Mouse (Mus musculus) adrenal gland, postnatal 36 days (tissue): ENCODE results near the gene Obscn. TPM values are rescaled to one million over a fixed set of nuclear protein-coding genes. Genes with fewer than 3 reads are reported as not detected.

Experiments used
- microRNA-seq: library from miRNA; unstranded; fragments of <30 nt; microRNA quantifications from one replicate; pipeline ENCODE4 v1.2.0, GENCODE M21; 2021
- total RNA-seq, 2 experiments: library from RNA; stranded (reverse); gene quantifications; 2 replicates each; pipeline ENCODE4 v1.2.3; 2021

Obscn gene
- total RNA-seq, 2 experiments from 2014 or later: 0.93 to 0.95 TPM

Small RNAs within 50 kb of the gene (microRNA-seq; reads per million reads assigned to microRNA genes)
- not detected for gene Gm44313

Other genes starting within 250 kb of the Obscn start
- 1 to 10 TPM; 3.1 to 3.2 TPM for gene Zfp39, start 232.2 kb downstream of the Obscn start, total RNA-seq
- not detected for gene Btnl10, start 218.5 kb downstream of the Obscn start, total RNA-seq
- gene Rnf187, start 197.5 kb downstream of the Obscn start, total RNA-seq: 100 to 1,000 TPM; 173 to 181 TPM
- 1 to 10 TPM; 4.5 to 5.8 TPM for gene Hist3h2ba, start 187.5 kb downstream of the Obscn start, total RNA-seq
- gene Hist3h2a, start 181.7 kb downstream of the Obscn start, total RNA-seq: 10 to 100 TPM; 20.0 to 21.8 TPM
- under 1 TPM; 0.10 to 0.26 TPM for gene Trim17, start 181.7 kb downstream of the Obscn start, total RNA-seq
- gene Trim11, start 158.3 kb downstream of the Obscn start, total RNA-seq: 10 to 100 TPM; 23.7 to 25.5 TPM
- 10 to 100 TPM; 18.5 to 22.2 TPM for gene Iba57, start 27.3 kb upstream of the Obscn start, total RNA-seq
- gene Gjc2, start 46.8 kb upstream of the Obscn start, total RNA-seq: under 1 TPM; 0.40 TPM
- gene Guk1, start 55.8 kb upstream of the Obscn start, total RNA-seq: 10 to 100 TPM; 62.2 to 68.3 TPM
- gene Mrpl55, start 66.1 kb upstream of the Obscn start, total RNA-seq: 10 to 100 TPM; 46.1 to 60.7 TPM
- 10 to 100 TPM; 25.2 to 29.2 TPM for gene 2310033P09Rik, start 71.9 kb upstream of the Obscn start, total RNA-seq
- 100 to 1,000 TPM; 461 to 465 TPM for gene Arf1, start 91.9 kb upstream of the Obscn start, total RNA-seq
- not detected for gene Wnt3a, start 154.3 kb upstream of the Obscn start, total RNA-seq
- 1 to 10 TPM; 1.3 to 1.5 TPM for gene Wnt9a, start 170.5 kb upstream of the Obscn start, total RNA-seq
- not detected for gene Prss38, start 239.3 kb upstream of the Obscn start, total RNA-seq